Comparison of ENCODE assay signal across 9 mouse cellular contexts in genomic region chr2:178142291-178143023, GRCm38 (mm10). TPM values are rescaled to one million over a fixed set of nuclear protein-coding genes. Genes with fewer than 3 reads are reported as not detected.
A peak's percentile ranks its signal among the peaks of the same experiment; 100 is the strongest.
DNase-seq lines count a peak whose midpoint lies in the region; ATAC-seq and TF ChIP-seq lines count a peak whose summit lies in the region.
"Had no signal": no experiment of that assay in that cellular context is flagged by ENCODE, and none has a peak within 500 bp of the region (broad histone marks: within the 10 kb centered on the region; RNA-seq: fewer than 3 reads in every experiment).

No protein-coding gene starts in this region.

- TF ChIP-seq CTCF in cerebellum, adult 2 months (IDR thresholded peaks at IDR 0.05; ENCODE audit: borderline replicate concordance, insufficient read depth, low read depth, low read length), result no peak
- no peak; the same call in 1 of the 2 replicates for TF ChIP-seq CTCF in hindbrain, postnatal 0 days (IDR thresholded peaks at IDR 0.05; ENCODE audit: low read depth)
- no peak for TF ChIP-seq CTCF in olfactory bulb, adult 2 months (IDR thresholded peaks at IDR 0.05; ENCODE audit: insufficient read depth, low read depth, low read length)

- peak overlapping the region; percentile 60 for H3K4me3 ChIP-seq in cerebellum, adult 2 months (replicated peaks; ENCODE audit: insufficient read depth, low read depth, low read length)
- peak overlapping the region; percentile 67 for H3K4me3 ChIP-seq in hindbrain, postnatal 0 days (ENCODE audit: low read length)
- peak overlapping the region; percentile 64 for H3K4me3 ChIP-seq in olfactory bulb, adult 2 months (ENCODE audit: insufficient read depth, low read depth, low read length)

- peak in 1 of 2 experiments; percentile 65 for DNase-seq in cerebellum, adult 2 months
- DNase-seq in cerebellum, adult 9-11 months, result no peak
- DNase-seq in left cerebral cortex, postnatal 4 days, result peak; percentile 37
- DNase-seq in left cerebral cortex, adult 9 months (ENCODE audit: low spot score in 2 of 2), result no peak
- DNase-seq in hindbrain, postnatal 0 days (ENCODE audit: low spot score), result peak; percentile 31
- no peak for DNase-seq in urinary bladder, postnatal 14 days (ENCODE audit: low spot score)
- no peak for DNase-seq in gastrocnemius, postnatal 14 days
- DNase-seq: kidney, postnatal 14 days had no signal

- H3K36me3 ChIP-seq in hindbrain, postnatal 0 days (ENCODE audit: insufficient read depth, low read length), result no peaks in the 10 kb centered on the region

- 5% methylated on average over 42 of the region's 42 CpGs for WGBS in cerebellum, adult 2 months
- 8% methylated on average over 40 of the region's 42 CpGs for WGBS in hindbrain, postnatal 0 days
- whole genome bisulfite sequencing in olfactory bulb, adult 2 months, result 8% methylated on average over 41 of the region's 42 CpGs

- ATAC-seq in hindbrain, postnatal 0 days, result peak; percentile 52

- no peak for TF ChIP-seq POLR2A in cerebellum, adult 2 months (IDR thresholded peaks at IDR 0.05; ENCODE audit: borderline replicate concordance, insufficient read depth, low read length)
- TF ChIP-seq POLR2A in olfactory bulb, adult 2 months (IDR thresholded peaks at IDR 0.05; ENCODE audit: insufficient read depth, low read depth, low read length), result 0 out of 2 replicates have a peak, but pooled peaks have one; percentile 35

- H3K4me1 ChIP-seq in cerebellum, adult 2 months (ENCODE audit: control insufficient read depth, insufficient read depth, low read length), result peaks cover 56% of the 10 kb centered on the region
- peaks cover 8% of the 10 kb centered on the region; the same call in 1 of the 2 replicates for H3K4me1 ChIP-seq in hindbrain, postnatal 0 days (ENCODE audit: insufficient read depth, low read length)
- peaks cover 23% of the 10 kb centered on the region for H3K4me1 ChIP-seq in olfactory bulb, adult 2 months (ENCODE audit: control insufficient read depth, insufficient read depth, low read length)

- intact Hi-C loops in left cerebral cortex, postnatal 4 days (cut with DNase I), result no loop called here
- intact Hi-C loops in gastrocnemius, postnatal 14 days (cut with DNase I; ENCODE audit: low total_unique reads), result no loop called here

- peak overlapping the region; percentile 71 for H3K27ac ChIP-seq in cerebellum, adult 2 months (ENCODE audit: insufficient read depth, low read length)
- H3K27ac ChIP-seq in hindbrain, postnatal 0 days, result peak overlapping the region; percentile 91
- peak overlapping the region; percentile 92 for H3K27ac ChIP-seq in olfactory bulb, adult 2 months (ENCODE audit: insufficient read depth, low read depth, low read length)

- H3K4me2 ChIP-seq in hindbrain, postnatal 0 days (ENCODE audit: low read depth, low read length), result peak overlapping the region; percentile 91

- H3K27me3 ChIP-seq in cerebellum, adult 2 months (ENCODE audit: control insufficient read depth, insufficient read depth, low read length), result no peaks in the 10 kb centered on the region
- no peaks in the 10 kb centered on the region for H3K27me3 ChIP-seq in hindbrain, postnatal 0 days (ENCODE audit: insufficient read depth, low read length)

- peak overlapping the region; percentile 89 for H3K9ac ChIP-seq in hindbrain, postnatal 0 days (replicated peaks; ENCODE audit: low read length)

- H3K9me3 ChIP-seq in hindbrain, postnatal 0 days (ENCODE audit: low read length), result no peaks in the 10 kb centered on the region

RNA-seq across cellular contexts. Expression of gene Phactr3, which starts 23.7 kb away (rescaled TPM):
- 75.5 and 79.8 TPM in 2 replicates for polyA plus RNA-seq in cerebellum, adult 2 months (2012; rRNA removed)
- total RNA-seq in left cerebral cortex, postnatal 4 days (2021), result 100 to 1,000 TPM; 128 to 133 TPM
- 70.4 and 92.7 TPM in 2 replicates for total RNA-seq in hindbrain, postnatal 0 days (2014; rRNA removed)
- polyA plus RNA-seq in hindbrain, postnatal 0 days (2015; fragmentation: Nextera tagmentation; extraction: Ambion mirVana), result 66.2 and 67.2 TPM in 2 replicates
- polyA plus RNA-seq in olfactory bulb, adult 2 months (2012; ENCODE audit: insufficient read depth, insufficient read length, low replicate concordance, missing spikeins), result not detected in 2 replicates
- under 1 TPM in 1 of 2 experiments, not detected in 1; 0.10 TPM for total RNA-seq in gastrocnemius, postnatal 14 days (2021)

Comparison
In these comparisons a context has a peak if more than half of its experiments do, and no peak if none do; other contexts are left out.
1. DNase-seq: peak in left cerebral cortex, postnatal 4 days (single experiment) and hindbrain, postnatal 0 days (single experiment); none in cerebellum, adult 9-11 months (single experiment), left cerebral cortex, adult 9 months (0 of 2), urinary bladder, postnatal 14 days (single experiment) and gastrocnemius, postnatal 14 days (single experiment).
2. RNA of gene Phactr3, which starts 23.7 kb away (total RNA-seq): 128 to 133 TPM in left cerebral cortex, postnatal 4 days and 70.4 to 92.7 TPM in hindbrain, postnatal 0 days; 0.10 TPM in gastrocnemius, postnatal 14 days; every median in the first group is over 10 times any median in the second.
3. Peak in every context shown above with its lines, with median percentiles within 50 percentile points of each other: H3K27ac ChIP-seq and H3K4me3 ChIP-seq.